Mouse (Mus musculus) frontal cortex, postnatal 25 days (tissue): ENCODE measurements around the gene Haspin.

Source experiments
- DNase-seq, 2 experiments: peaks; one replicate each; pipeline ENCODE4 v3.0.0; 2022; ENCODE audit warnings: low spot score in 2 of 2

The Haspin gene

DNA sequence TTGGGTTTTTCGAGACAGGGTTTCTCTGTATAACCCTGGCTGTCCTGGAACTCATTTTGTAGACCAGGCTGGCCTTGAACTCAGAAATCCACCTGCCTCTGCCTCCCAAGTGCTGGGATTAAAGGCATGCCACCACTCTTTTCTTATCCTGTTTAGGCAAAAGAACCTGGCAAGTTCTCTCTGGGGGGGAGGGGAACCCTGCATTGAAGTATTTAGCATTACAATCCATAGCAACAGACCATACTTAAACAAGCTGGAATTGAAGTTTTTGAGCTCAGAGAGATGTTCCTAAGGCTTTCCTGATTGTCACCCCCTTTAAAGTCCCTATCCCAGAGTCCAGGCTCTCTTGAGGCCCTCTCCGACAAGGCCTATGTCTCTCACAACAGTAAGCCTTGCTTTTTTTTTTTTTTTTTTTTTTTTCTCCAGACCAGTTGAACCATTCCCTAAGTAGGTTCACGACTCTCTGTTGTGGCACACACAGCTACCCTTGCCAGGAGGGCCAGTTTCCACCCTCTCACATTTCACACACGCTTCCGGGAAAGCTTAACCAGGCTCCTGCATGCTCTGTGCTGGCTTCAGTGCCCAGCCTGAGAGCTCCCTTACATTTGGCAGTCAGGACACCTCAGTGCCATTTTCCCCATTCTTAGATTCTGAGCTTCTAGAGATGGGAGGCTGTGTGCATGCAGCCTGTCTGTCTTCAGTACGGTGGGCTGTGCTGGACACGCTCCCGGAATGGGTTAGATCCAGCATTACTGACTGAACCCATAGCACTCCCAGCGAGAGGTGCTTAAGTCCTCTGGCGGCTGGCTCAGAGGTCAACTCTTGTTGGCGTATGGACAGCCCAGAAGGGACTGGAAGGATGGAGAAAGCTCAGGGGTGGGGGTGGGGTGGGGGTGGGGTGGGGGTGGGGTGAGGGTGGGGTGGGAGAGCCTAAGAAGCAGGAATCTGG is 8.2 kb upstream of the Haspin start:
- DNase-seq: no peak

DNA sequence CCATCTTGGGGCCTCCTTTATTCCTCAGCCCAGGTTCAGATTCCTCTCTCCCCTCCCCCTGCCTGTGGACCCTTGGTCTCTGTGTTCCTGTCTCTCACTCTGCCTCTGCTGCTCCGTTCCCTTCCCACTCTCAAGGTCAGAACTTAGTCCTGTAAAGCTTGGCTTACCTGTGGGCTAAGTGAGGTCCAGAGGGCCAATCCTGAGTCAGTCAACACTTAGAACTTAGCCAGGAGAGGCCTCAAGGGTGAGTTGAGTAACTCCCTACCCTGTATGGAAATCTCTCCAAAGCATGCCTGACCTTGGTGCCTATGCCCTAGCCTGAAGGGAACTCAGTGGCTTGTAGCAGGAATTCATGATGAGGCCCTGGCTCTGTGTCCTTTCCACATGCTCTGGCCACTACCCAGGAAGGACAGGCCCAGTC is 6.2 kb upstream of the Haspin start:
- DNase-seq: no peak

DNA sequence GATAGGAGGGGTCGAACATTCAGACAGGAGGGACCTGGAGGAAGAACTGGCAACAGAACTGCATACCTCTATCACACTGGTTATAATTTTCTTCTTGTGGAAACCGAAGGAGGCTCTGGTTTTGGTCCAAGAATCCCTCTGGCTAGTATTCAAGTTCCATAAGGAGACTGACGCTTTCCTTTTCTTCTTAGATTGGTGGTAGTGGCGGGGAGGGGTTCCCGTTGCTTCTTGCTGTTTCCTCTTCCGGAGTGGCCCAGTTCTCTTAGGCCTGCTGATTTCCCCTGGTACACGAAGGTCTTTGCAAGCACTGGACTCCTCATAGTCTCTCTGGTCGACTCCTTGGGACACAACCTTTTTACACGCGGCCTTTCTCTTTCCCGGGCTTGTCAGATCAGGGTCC is 978 bp downstream of the Haspin start:
- DNase-seq: no peak

- DNase-seq: no peak
Measured at GRCm38 (mm10) chr11:73136587-73136986, 1.5 kb downstream of the Haspin start.

GRCm38 (mm10) chr11:73134222-73134621 is 3.9 kb downstream of the Haspin start:
- DNase-seq: no peak

- no peak for DNase-seq
Measured at GRCm38 (mm10) chr11:73132999-73133398, 5.1 kb downstream of the Haspin start.

DNA sequence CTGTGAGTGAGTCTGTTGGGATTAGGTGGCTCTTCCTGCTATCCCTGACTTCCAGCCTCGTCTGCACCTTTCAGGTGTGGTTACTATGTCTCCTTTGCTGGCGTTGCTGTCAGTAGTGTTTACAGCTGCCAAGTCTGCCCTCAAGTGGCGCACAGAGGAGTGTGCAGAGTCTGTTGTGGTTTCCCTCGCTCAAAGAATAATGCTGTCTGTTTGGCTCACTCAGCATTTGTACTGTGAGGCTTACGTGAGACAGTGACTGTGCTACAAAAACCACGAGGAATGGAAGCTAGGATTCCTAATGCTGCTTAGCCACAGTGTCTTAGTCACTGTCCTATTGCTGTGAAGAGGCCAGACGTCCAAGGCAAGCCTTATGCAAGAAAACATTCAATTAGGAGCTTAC is 7.1 kb downstream of the Haspin start:
- no peak for DNase-seq

GRCm38 (mm10) chr11:73126495-73126894 is 11.6 kb downstream of the Haspin start:
- no peak for DNase-seq

GRCm38 (mm10) chr11:73111414-73111813 is 26.7 kb downstream of the Haspin start:
- DNase-seq: no peak

- DNase-seq: no peak
Measured at GRCm38 (mm10) chr11:73109941-73110340, 28.2 kb downstream of the Haspin start.

GRCm38 (mm10) chr11:73108898-73109625 is 29.0 kb downstream of the Haspin start:
- DNase-seq: no peak

- DNase-seq: no peak
Measured at GRCm38 (mm10) chr11:73108195-73108897, 29.7 kb downstream of the Haspin start.

GRCm38 (mm10) chr11:73107358-73107757 is 30.7 kb downstream of the Haspin start:
- peak in 1 of 2 experiments; percentile 34 for DNase-seq

DNA sequence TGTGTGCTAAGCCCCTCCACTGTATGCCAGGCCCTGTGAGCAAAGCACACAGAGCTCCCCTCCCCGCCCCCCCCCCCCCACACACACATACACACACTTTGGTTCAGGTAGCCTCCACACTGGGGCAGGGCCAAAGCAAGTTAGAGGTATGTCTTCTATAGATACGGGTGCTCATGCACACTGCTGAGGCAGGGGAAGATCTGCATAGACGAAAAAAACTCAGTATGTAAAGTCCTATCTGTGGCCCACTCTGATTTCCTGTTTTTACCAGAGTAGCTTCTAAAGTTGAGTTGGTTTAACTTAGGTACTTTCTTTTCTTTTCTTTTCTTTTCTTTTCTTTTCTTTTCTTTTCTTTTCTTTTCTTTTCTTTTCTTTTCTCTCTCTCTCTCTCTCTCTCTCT is 32.8 kb downstream of the Haspin start:
- DNase-seq: no peak

DNA sequence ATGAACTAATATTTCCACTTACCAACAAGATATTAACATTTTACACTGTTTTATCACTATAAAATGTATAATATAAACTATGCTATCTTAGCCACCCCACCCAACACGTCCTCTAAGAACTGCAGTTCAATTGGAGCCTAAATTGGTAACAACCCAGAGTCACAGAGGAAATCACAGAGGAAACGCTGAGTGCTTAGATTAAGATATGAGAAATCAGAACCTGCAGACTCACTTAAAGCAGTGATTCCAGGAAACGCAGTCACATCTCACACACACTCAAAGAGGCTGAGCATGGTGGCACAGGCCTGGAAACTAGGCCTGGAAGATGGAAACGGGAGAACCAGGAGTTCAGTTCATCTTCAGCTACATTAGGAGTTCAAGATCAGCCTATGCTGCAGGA is 36.8 kb downstream of the Haspin start:
- no peak for DNase-seq

DNA sequence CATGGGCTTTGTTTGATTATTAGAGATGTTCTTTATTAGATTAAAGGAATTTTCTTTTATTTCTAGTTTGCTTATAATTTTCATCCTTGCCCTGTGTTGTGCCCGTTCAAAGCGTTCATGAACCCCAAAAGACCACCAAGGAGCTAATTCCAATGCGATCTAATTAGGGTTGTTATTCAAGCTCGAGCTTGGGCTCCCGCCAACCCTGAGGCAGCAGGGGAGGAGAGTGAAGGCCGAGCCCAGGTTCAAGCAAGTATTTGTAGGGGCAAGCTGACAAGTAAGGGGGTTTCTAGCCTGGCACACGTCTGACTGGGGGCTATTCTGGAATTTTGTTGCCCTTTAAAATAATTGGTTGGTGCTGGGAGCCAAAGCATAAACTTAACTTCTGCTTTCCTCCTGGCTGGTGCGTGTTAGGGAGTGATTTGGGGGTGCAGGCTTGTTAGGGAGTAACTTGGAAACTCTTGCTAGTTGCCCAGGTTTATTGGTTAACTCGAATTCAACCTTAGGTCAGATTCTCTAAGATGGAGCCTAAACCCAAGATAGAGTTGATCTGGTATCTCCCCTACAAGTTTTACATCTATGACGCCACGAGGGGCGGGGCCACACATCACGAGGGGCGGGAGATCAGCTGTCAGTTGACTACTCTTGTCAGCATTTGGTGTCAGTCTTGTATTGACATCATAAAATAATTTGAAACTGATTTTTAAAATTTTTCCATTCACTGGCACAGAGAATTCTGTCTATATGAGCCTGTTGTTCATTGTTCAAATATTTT is 37.9 kb downstream of the Haspin start:
- no peak for DNase-seq

DNA sequence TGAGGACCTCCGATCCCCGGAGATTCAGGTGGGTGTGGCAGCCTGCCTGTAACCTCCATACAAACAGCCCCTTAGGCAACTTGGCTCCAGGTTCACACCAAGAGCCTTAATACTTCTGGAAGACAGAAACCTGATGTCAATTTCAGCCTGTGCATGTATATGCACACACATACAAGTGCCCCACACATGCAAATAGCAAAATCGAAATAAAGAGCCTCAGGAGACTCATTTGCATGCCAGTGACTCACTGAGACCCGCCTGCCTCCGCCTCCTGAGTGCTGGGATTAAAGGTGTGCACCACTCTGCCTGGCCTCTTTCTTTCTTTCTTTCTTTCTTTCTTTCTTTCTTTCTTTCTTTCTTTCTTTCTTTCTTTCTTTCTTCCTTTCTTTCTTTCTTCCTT is 39.2 kb downstream of the Haspin start:
- no peak for DNase-seq

GRCm38 (mm10) chr11:73094231-73094995 is 43.7 kb downstream of the Haspin start:
- no peak for DNase-seq

DNA sequence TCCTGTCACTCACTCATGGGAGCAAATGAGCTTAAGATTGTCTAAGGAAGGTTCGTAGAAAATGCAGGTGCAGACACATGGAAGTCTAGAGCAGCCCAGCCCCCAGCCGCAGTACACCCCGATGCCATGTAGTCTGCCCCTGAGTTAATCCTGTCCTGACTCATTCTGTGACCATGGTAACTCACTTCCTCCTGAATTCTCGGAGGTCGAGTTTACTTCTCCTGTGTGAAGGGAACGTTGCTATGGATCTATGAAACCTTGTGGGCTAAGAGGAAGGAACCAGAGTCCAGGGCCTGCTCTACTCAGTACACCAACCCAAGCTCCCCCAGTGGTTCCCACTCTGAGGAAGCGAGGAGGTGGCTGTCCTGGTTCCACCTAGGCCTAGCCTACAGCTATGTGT is 45.2 kb downstream of the Haspin start:
- no peak for DNase-seq

DNA sequence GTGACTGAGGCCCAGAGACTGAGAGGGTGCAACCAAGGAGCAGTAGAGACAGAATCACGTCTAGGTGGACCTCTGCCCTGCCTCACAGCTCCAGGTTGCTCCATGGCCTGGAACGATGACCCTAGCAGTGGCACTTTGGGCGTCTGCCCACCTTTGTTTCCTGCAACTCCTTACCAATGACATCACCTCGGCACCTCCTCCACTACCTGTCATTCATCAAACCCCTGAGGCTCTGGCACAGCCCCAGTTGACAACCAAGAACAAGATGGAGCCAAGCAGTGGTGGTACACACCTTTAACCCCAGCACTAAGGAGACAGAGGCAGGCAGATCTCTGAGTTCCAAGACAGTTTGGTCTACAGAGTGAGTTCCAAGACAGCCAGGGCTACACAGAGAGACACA is 46.0 kb downstream of the Haspin start:
- no peak for DNase-seq

- no peak for DNase-seq
Measured at GRCm38 (mm10) chr11:73090826-73091225, 47.3 kb downstream of the Haspin start.
